Mouse (Mus musculus) adrenal gland, postnatal 25 days (tissue): ENCODE results near the gene Mdc1. TPM values are rescaled to one million over a fixed set of nuclear protein-coding genes. Genes with fewer than 3 reads are reported as not detected.

ENCODE experiments used
- DNase-seq: peaks from one replicate; pipeline ENCODE4 v3.0.0; 2021; ENCODE audit warnings: mixed read lengths
- total RNA-seq: library from RNA; stranded (reverse); gene quantifications from 2 replicates; pipeline ENCODE4 v1.2.3, GENCODE M21; 2021

Mdc1 gene
- total RNA-seq, 1 experiment from 2014 or later = 30.1 TPM

- no peak for DNase-seq
These were observed 18.1 kb downstream of the Mdc1 start for GRCm38 (mm10) chr17:35859371-35859770.

GRCm38 (mm10) chr17:35859835-35860234 is 18.5 kb downstream of the Mdc1 start:
- DNase-seq = no peak

GRCm38 (mm10) chr17:35860831-35861197 is 19.5 kb downstream of the Mdc1 start:
- DNase-seq = no peak

- DNase-seq = peak; percentile 89
These were observed 20.0 kb downstream of the Mdc1 start, which contains the start of gene Nrm for GRCm38 (mm10) chr17:35861198-35861857. Gene Nrm (plus strand): TSS chr17:35861318.

GRCm38 (mm10) chr17:35864832-35865353 is 23.6 kb downstream of the Mdc1 start:
- DNase-seq = no peak

GRCm38 (mm10) chr17:35865481-35866280 is 24.4 kb downstream of the Mdc1 start, which contains the start of gene Ppp1r18:
Gene Ppp1r18 (plus strand): TSS chr17:35865593.
- DNase-seq = peak; percentile 74

GRCm38 (mm10) chr17:35866281-35866831 is 25.0 kb downstream of the Mdc1 start:
- DNase-seq = peak; percentile 77

- peak; percentile 44 for DNase-seq
These were observed 25.9 kb downstream of the Mdc1 start for GRCm38 (mm10) chr17:35866911-35867890.

- DNase-seq = no peak
These were observed 27.0 kb downstream of the Mdc1 start for GRCm38 (mm10) chr17:35868165-35868820.

GRCm38 (mm10) chr17:35868961-35869345 is 27.6 kb downstream of the Mdc1 start:
- DNase-seq = no peak

- peak; percentile 57 for DNase-seq
These were observed 28.2 kb downstream of the Mdc1 start for GRCm38 (mm10) chr17:35869346-35870067.

GRCm38 (mm10) chr17:35870151-35870883 is 29.0 kb downstream of the Mdc1 start:
- DNase-seq = peak; percentile 62

- no peak for DNase-seq
These were observed 29.8 kb downstream of the Mdc1 start for GRCm38 (mm10) chr17:35870884-35871696.

- peak; percentile 94 for DNase-seq
These were observed 32.6 kb downstream of the Mdc1 start for GRCm38 (mm10) chr17:35873774-35874519.

GRCm38 (mm10) chr17:35874721-35875120 is 33.4 kb downstream of the Mdc1 start:
- DNase-seq = no peak

GRCm38 (mm10) chr17:35879245-35880057 is 38.1 kb downstream of the Mdc1 start, which contains the start of gene Dhx16:
Gene Dhx16 (plus strand): TSS chr17:35879819.
- peak; percentile 95 for DNase-seq

GRCm38 (mm10) chr17:35882924-35883323 is 41.6 kb downstream of the Mdc1 start:
- no peak for DNase-seq
